Mouse (Mus musculus): Measurements from ENCODE around the gene Dynlt1a. TPM values are rescaled to one million over a fixed set of nuclear protein-coding genes. Genes with fewer than 3 reads are reported as not detected.
"Not testable (repeated sequence)": the region's sequence is repeated elsewhere in the genome, so short reads cannot be mapped to it uniquely, and the experiment has no call there.

Dynlt1a gene
- polyA plus RNA-seq, 1 experiment from 2014 or later = 21.1 TPM

GRCm38 (mm10) chr17:6280513-6280912 lies 36.8 kb downstream of the Dynlt1a start:
- H3K4me2 ChIP-seq; ATAC-seq (ENCODE audit: insufficient number of reproducible peaks, insufficient read depth, low FRiP score, low TSS enrichment, low read depth); H3K27me3 ChIP-seq; H3K27ac ChIP-seq; H3K4me3 ChIP-seq; H3K4me1 ChIP-seq; H3K9me3 ChIP-seq; H3K36me3 ChIP-seq; H3K9ac ChIP-seq: not testable (repeated sequence)
- 93% methylated on average over 19 of the region's 19 CpGs for WGBS

DNA sequence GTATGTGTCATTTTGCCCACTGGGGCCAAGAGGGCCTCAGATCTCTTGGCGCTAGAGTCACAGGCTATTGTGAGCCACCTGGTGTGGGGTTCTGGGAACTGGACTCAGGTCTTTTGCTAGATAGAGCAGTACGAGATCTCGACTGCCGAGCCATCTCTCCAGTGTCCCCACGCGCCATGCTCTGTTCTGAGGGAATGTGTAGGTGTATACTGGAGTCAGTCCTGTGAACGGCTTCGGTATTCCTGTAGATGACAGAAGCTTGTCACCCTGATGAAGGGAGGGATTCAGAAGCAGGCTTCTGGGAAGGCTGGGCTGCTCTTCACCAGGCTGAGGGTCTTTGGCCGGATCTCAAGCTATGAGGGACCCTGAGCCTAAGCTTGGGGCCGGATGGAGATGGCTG lies 37.5 kb downstream of the Dynlt1a start:
- not testable (repeated sequence) for H3K4me1 ChIP-seq; H3K27me3 ChIP-seq; H3K9me3 ChIP-seq; H3K4me3 ChIP-seq; H3K4me2 ChIP-seq; ATAC-seq (ENCODE audit: insufficient number of reproducible peaks, insufficient read depth, low FRiP score, low TSS enrichment, low read depth); H3K36me3 ChIP-seq; H3K9ac ChIP-seq; H3K27ac ChIP-seq
- 86% methylated on average over 10 of the region's 10 CpGs for WGBS

DNA sequence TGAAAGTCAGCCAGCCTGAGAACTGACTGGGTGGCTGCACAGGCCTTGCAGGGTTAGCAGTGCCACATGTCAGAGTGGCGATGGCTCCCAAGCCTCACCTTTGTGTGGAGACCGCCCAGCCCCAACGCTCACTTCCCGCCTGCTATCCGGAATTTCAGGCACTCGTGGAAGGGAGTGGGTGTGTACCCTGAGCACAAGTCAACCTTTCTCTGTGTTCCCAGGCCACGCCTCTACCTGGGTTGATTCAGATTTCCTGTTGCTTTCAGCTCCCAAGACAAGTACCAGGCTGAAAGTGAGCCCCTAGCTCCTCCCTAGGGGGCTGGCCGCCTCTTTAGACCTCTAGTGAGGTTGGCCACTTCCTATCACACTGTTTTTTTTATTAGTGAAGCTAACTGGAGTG lies 38.1 kb downstream of the Dynlt1a start:
- not testable (repeated sequence) for H3K27ac ChIP-seq; ATAC-seq (ENCODE audit: insufficient number of reproducible peaks, insufficient read depth, low FRiP score, low TSS enrichment, low read depth); H3K9ac ChIP-seq; H3K4me3 ChIP-seq; H3K27me3 ChIP-seq; H3K4me1 ChIP-seq; H3K4me2 ChIP-seq; H3K9me3 ChIP-seq; H3K36me3 ChIP-seq
- 50% methylated on average over 8 of the region's 8 CpGs for WGBS

DNA sequence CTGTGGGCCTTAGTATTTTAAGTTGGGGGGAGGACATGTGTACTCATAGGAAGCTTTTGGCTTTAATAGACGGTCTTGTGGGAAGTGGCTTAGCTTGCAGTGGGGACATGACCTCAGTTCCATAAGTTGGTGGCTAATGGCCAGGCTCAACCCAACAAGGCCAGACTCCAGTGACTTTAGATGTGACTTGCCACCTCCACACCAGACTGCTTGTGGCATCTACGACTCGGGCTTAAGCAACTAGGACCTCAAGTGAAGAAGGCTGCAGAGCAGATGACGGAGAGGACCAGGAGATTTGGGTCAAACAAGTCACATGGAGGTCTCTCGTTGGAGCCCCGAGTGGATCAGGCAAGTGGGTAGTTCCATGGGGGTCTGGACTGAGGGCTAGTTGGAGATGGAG lies 42.6 kb downstream of the Dynlt1a start:
- not testable (repeated sequence) for H3K27ac ChIP-seq; ATAC-seq (ENCODE audit: insufficient number of reproducible peaks, insufficient read depth, low FRiP score, low TSS enrichment, low read depth); H3K9ac ChIP-seq; H3K9me3 ChIP-seq; H3K4me1 ChIP-seq; H3K36me3 ChIP-seq; H3K27me3 ChIP-seq; H3K4me3 ChIP-seq; H3K4me2 ChIP-seq
- WGBS = 95% methylated on average over 6 of the region's 6 CpGs

DNA sequence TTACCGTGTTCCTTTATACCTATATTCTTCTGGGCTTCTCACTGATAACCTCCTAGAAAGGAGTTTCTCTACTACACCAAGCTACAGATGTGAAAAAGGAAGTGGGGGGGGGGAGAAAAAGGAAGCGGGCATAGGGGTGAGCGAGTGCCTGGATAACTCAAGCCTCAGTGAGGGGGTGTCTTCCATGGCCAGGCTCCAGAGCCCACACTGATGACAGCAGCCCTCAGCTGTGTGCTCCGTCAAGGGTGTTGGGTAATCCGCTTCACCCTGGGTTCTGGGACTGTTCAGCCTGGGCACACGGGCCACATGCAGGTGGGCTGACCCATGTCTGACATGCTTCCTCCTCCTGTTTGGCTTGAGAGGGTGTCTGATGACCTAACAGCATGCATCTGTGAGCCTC lies 45.3 kb downstream of the Dynlt1a start:
- not testable (repeated sequence) for H3K27ac ChIP-seq; H3K27me3 ChIP-seq; H3K4me3 ChIP-seq; ATAC-seq (ENCODE audit: insufficient number of reproducible peaks, insufficient read depth, low FRiP score, low TSS enrichment, low read depth); H3K9ac ChIP-seq; H3K36me3 ChIP-seq; H3K4me1 ChIP-seq; H3K9me3 ChIP-seq; H3K4me2 ChIP-seq
- WGBS = 74% methylated on average over 6 of the region's 6 CpGs

- H3K9me3 ChIP-seq; H3K36me3 ChIP-seq; ATAC-seq (ENCODE audit: insufficient number of reproducible peaks, insufficient read depth, low FRiP score, low TSS enrichment, low read depth); H3K27me3 ChIP-seq; H3K27ac ChIP-seq; H3K4me1 ChIP-seq: not testable (repeated sequence)
- Histone ChIP-seq H3K9ac (peak overlapping the region; percentile 75), H3K4me3 (peak overlapping the region; percentile 52), H3K4me2 (peak overlapping the region; percentile 66)
- WGBS = under 1% methylated on average over 25 of the region's 25 CpGs
Measured at GRCm38 (mm10) chr17:6270840-6271239, 46.5 kb downstream of the Dynlt1a start.

- Histone ChIP-seq H3K4me3 (peak overlapping the region; percentile 52), H3K9ac (peak overlapping the region; percentile 75), H3K4me2 (peak overlapping the region; percentile 66)
- ATAC-seq (ENCODE audit: insufficient number of reproducible peaks, insufficient read depth, low FRiP score, low TSS enrichment, low read depth) = peak; percentile 45; the same call in 1 of the 2 replicates
- not testable (repeated sequence) for H3K27ac ChIP-seq, H3K27me3 ChIP-seq, H3K36me3 ChIP-seq, H3K4me1 ChIP-seq, H3K9me3 ChIP-seq
- WGBS = 2% methylated on average over 53 of the region's 84 CpGs
Measured at GRCm38 (mm10) chr17:6269876-6270831, 47.1 kb downstream of the Dynlt1a start.

GRCm38 (mm10) chr17:6257070-6257456 lies 60.2 kb downstream of the Dynlt1a start:
- H3K9ac ChIP-seq; ATAC-seq (ENCODE audit: insufficient number of reproducible peaks, insufficient read depth, low FRiP score, low TSS enrichment, low read depth): not testable (repeated sequence)
- WGBS = 2% methylated on average over 20 of the region's 20 CpGs

GRCm38 (mm10) chr17:6256400-6257069 lies 60.8 kb downstream of the Dynlt1a start, which contains the start of gene Tmem181a:
Gene Tmem181a (plus strand): TSS chr17:6256860.
- not testable (repeated sequence) for H3K27me3 ChIP-seq; H3K36me3 ChIP-seq; H3K4me1 ChIP-seq; H3K9me3 ChIP-seq; H3K27ac ChIP-seq; H3K9ac ChIP-seq; ATAC-seq (ENCODE audit: insufficient number of reproducible peaks, insufficient read depth, low FRiP score, low TSS enrichment, low read depth)
- peak within 1 kb of the TSS; percentile 56 for H3K4me2 ChIP-seq
- WGBS = 4% methylated on average over 11 of the region's 51 CpGs
- H3K4me3 ChIP-seq = peak within 1 kb of the TSS; percentile 29

More at GRCm38 (mm10) chr17:6257070-6257456, 60.2 kb downstream of the Dynlt1a start:
- not testable (repeated sequence) for H3K9me3 ChIP-seq, H3K36me3 ChIP-seq, H3K4me1 ChIP-seq, H3K27me3 ChIP-seq, H3K27ac ChIP-seq
- peak overlapping the region; percentile 56 for H3K4me2 ChIP-seq
- H3K4me3 ChIP-seq = peak overlapping the region; percentile 29

Other genes with a start within 250 kb of the Dynlt1a start
- 6.2 and 6.8 TPM in 2 replicates for gene Serac1, start 237.8 kb downstream of the Dynlt1a start, polyA plus RNA-seq (2015; fragmentation: Nextera tagmentation; extraction: Ambion mirVana)
- gene Gtf2h5, start 237.7 kb downstream of the Dynlt1a start, polyA plus RNA-seq (2015; fragmentation: Nextera tagmentation; extraction: Ambion mirVana) = 186 and 198 TPM in 2 replicates
- gene Tulp4, start 211.1 kb downstream of the Dynlt1a start, polyA plus RNA-seq (2015; fragmentation: Nextera tagmentation; extraction: Ambion mirVana) = 116 and 141 TPM in 2 replicates
- 20.3 and 23.0 TPM in 2 replicates for gene Tmem181a, start 60.6 kb downstream of the Dynlt1a start, polyA plus RNA-seq (2015; fragmentation: Nextera tagmentation; extraction: Ambion mirVana)
- 511 and 514 TPM in 2 replicates for gene Dynlt1b, start 112.6 kb upstream of the Dynlt1a start, polyA plus RNA-seq (2015; fragmentation: Nextera tagmentation; extraction: Ambion mirVana)

Data from embryonic facial prominence, embryonic 13.5 days (tissue).